Mouse (Mus musculus): ENCODE data around the gene Lgr6.

Lgr6 gene

DNA sequence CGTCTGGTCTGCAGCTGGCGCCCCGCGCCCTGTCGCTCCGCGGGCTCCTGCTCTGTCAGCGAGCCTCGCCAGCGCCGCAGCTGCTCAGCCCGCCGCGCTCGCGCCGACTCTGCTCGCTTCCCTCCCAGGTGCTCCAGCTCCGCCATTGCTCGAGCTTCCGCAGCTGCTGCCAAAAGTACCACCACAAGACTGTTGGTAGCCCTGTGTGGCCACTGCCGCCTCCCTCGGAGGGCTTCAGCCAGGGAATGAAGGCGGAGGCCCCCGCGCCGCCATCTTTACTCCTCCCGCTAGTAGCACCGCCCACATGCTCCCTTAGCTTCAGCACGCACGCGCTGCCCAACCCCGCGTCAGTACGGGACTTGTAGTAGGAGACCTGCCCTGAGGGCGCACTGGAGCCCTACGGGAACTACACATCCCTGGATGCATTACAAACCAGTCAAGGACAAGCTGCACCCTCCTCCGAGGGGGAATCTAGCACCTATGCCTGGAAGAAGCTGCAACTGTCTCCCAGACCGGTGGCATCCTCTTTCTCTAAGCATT lies 149.4 kb downstream of the Lgr6 start, which contains the start of gene Ppp1r12b:
TSS of gene Ppp1r12b (minus strand) at position 306 of the 540 bp plus-strand sequence.
- in situ Hi-C loops (cut with MboI) = no loop called here

DNA sequence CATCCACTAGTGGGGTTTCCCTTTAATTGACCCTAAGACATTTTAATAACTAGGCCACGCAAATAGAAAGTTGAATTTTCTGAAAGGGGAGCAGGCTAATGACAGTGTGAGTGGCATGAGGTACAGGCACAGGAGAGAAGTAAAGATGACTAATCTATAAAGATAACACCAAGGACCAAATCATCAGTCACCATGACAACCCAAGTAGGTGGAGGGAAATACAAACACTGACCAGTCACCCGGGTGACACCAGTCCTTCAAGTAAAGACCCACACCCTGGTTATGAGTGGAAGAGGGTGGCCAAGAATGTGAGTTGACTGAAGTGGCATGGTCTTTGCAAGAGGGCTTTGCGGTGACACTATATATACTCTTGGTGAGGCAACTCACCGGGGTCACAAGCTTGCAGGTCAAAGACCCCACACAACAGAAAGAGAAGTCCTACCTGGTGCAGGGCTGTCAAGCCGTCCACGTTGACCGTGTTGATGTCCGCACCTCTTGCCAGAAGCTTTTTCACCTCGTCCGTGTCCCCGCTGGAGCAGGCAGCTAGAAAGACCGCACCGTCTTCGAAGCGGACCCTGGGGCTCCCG lies 149.9 kb downstream of the Lgr6 start:
- in situ Hi-C loops (cut with MboI) = no loop called here

DNA sequence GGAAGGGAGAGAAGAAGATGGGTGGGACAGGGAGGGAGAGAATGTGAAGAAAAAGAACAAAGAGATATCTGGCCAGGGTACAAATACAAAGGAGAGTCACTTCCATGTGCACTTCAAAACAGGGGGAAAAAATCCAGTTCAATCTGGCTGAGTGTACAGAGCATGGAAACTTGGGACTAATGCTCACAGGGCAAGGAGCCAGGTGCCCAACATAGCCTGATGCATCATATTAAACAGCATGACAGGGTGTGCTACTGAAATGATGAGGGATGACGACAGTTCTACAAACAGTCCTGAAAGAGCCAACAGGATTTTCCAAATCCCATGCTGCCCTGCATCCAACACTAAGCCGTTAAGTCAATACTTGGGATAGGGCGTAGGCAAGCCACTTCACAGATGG lies 155.1 kb downstream of the Lgr6 start:
- in situ Hi-C loops (cut with MboI) = no loop called here

DNA sequence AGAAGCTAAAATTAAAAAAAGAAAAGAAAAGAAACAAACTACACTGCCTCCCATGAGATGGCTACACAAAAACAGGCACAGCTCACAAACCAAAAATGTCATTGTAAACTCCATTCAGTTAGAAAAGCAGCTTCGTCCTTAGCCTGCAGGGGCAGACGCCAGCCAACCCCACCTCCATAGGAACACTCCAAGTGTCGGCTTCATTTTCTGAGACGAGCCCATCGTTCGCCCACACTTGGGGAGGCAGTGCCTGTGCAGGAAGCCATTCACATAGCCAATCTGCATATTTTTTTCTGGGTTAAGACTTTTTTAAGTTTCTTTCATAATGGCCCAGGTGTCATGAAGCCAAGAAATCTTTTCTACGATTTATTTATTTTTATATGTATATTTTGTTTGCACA lies 157.5 kb downstream of the Lgr6 start:
- in situ Hi-C loops (cut with MboI) = no loop called here

DNA sequence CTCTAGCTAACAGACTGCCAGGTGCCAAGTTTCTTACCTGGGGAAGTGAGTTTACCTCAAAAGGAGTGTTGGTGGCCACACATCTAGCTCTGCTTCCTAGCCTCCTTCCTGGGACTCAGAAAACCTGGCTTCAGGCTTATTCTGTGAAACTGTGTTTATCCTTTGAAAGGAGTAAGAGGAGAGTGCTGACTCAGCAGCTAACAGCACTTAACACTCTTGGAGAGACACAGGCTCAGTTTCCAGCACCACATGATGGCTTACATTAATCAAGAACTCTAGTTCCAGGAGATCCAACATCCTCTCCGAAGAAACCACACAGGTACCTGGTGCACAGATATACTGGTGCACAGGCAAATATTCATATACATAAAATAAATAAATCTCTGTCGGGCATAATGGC lies 162.2 kb downstream of the Lgr6 start:
- in situ Hi-C loops (cut with MboI) = no loop called here

DNA sequence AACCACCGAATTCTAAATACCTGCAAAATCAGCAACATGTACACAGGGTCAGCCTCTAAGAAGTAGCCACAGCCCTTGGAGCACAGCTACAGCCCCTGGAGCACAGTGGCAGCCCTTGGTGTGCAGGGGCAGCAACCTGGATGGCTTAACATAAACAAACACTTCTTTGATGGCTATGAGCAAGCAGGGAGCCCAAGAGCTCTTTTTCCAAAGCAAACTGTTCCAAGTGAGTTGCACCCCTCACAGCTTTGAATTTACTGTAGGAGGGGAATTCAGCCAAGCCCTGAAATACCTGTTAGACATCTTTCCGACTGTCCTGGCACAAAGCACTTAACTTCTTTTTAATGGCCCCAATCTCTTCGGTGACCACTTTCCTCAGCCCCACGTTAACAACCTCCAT lies 164.2 kb downstream of the Lgr6 start:
- in situ Hi-C loops (cut with MboI) = no loop called here

DNA sequence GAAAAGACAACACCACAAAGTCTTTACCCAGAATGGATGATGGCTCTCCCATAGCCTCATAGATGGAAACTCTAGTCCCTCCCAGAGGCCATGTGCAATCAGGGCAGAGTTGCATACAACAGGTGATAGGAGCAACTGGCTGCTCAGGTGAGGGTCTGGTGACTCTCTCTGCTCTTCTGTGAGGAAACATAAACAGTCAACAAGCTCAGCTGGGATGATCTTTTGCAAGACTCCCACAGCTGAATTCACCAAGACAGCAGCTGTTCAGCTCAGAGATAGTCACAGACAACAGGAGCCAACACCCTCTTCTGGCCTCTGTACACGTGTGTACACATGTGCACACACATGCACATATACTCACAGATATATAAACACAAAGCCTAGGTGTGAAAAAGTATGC lies 166.8 kb downstream of the Lgr6 start:
- in situ Hi-C loops (cut with MboI) = no loop called here

DNA sequence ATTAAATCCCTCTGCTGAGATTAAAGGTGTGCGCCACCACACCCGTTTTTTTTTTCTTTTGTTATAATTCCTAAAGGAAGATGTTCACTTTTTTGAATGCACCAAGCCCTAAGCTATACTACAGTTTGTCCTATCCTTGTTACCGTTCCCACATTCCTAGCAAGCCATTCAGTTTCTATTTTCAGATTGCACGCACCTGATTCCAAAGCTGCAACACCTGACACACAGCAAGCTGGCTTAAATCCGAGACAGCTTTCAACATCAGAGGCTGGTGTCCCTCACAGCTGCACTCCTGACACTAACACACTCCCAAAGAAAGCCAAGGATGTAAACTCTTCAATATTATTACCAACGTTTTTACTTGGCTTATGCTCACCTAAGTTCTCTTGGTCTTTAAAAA lies 168.7 kb downstream of the Lgr6 start:
- in situ Hi-C loops (cut with MboI) = no loop called here
